Mouse (Mus musculus): Measurements from ENCODE around the gene Cotl1. TPM values are rescaled to one million over a fixed set of nuclear protein-coding genes. Genes with fewer than 3 reads are reported as not detected.

Cotl1 gene
- polyA plus RNA-seq (2012; ENCODE audit: insufficient read depth, low replicate concordance) = 413 and 593 TPM in 2 replicates

DNA sequence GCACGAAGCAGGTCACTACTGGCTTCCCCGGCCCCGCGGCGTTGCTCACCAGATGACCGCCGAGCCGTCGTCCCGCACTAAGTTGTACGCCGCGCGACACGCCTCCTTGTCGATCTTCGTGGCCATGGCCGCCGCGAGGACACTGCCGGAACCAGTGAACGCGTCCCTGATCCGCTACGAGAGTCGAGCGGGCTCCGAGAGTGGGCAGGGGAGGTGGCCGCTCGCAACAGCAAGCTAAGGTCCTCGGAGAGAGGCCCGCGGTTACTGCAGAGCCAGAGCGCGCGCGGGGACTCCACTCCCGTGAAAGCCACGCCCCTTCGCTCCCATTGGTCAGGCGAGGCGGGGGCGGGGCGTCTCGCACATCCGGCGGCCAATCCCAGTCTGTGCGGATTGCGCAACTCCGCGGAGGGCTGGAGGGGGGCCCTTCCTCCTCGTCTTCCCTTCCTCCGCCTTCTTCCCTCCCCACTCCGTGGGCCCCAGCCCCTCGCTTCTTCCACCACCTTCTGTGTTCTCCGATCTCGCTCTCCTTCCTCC is at the start of gene Cotl1:
Gene Cotl1, minus strand, starts transcription at position 270 of the 534 bp plus-strand sequence.
- Histone ChIP-seq H3K4me3 (replicated peaks) (peak within 1 kb of the TSS; percentile 99), H3K36me3 (replicated peaks; ENCODE audit: low read length) (peaks cover 20% of the 10 kb centered on the region), H3K27me3 (replicated peaks) (peaks cover 20% of the 10 kb centered on the region), H3K9me3 (no peaks in the 10 kb centered on the region), H3K4me1 (peaks cover 56% of the 10 kb centered on the region)
- no peak for TF ChIP-seq FLI1 (IDR thresholded peaks at IDR 0.05; ENCODE audit: low read length)
- no peak for TF ChIP-seq GATA1 (IDR thresholded peaks at IDR 0.05; ENCODE audit: borderline replicate concordance, low read length)

DNA sequence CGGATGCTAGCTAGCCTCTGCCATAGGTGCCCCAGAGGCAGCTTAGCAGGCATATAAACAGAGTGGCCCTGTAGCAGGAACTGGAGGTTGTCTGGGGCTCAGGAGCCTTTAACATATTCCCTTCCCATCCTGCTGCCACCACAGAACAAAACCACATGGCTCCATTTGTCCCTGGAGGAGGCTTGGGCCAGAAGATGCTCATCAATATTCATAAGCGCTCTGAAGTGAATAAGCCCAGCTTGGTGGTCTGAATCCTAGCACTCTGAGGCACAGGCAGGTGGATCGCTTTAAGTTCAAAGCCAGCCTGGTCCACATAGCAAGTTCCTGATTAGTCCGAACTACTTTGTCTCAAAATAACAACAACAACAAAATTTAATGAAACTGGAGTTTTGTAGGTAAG is 47.7 kb upstream of the Cotl1 start:
- no peak overlapping the region for H3K4me3 ChIP-seq (replicated peaks)
- H3K36me3 ChIP-seq (replicated peaks; ENCODE audit: low read length) = no peaks in the 10 kb centered on the region
- peaks cover 11% of the 10 kb centered on the region for H3K4me1 ChIP-seq
- H3K27me3 ChIP-seq (replicated peaks) = peaks cover 31% of the 10 kb centered on the region
- TF ChIP-seq FLI1 (IDR thresholded peaks at IDR 0.05; ENCODE audit: low read length) (no peak), GATA1 (IDR thresholded peaks at IDR 0.05; ENCODE audit: borderline replicate concordance, low read length) (no peak)
- no peaks in the 10 kb centered on the region; the same call in 1 of the 2 replicates for H3K9me3 ChIP-seq

DNA sequence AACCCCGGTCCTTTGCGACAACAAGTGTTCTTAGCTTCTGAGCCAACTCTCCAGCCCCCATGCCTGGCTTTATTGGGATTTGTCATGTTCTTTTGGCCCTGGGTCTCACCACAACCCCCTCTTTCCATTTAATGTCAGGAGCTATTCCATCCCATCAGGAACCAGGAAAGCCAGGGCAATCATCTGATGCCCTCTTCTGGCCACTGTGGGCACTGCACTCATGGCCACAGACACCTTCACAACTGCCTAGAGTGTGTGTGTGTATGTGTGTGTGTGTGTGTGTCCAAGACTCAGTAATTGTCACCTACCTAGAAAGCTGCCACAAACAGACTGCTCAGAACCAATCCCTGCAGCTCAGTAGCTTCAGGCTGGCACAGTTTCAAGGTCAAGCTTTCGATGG is 46.8 kb upstream of the Cotl1 start:
- H3K36me3 ChIP-seq (replicated peaks; ENCODE audit: low read length) = no peaks in the 10 kb centered on the region
- peaks cover 33% of the 10 kb centered on the region for H3K27me3 ChIP-seq (replicated peaks)
- peaks cover 11% of the 10 kb centered on the region for H3K4me1 ChIP-seq
- H3K9me3 ChIP-seq = no peaks in the 10 kb centered on the region; the same call in 1 of the 2 replicates
- no peak overlapping the region for H3K4me3 ChIP-seq (replicated peaks)
- no peak for TF ChIP-seq GATA1 (IDR thresholded peaks at IDR 0.05; ENCODE audit: borderline replicate concordance, low read length)
- TF ChIP-seq FLI1 (IDR thresholded peaks at IDR 0.05; ENCODE audit: low read length) = no peak

DNA sequence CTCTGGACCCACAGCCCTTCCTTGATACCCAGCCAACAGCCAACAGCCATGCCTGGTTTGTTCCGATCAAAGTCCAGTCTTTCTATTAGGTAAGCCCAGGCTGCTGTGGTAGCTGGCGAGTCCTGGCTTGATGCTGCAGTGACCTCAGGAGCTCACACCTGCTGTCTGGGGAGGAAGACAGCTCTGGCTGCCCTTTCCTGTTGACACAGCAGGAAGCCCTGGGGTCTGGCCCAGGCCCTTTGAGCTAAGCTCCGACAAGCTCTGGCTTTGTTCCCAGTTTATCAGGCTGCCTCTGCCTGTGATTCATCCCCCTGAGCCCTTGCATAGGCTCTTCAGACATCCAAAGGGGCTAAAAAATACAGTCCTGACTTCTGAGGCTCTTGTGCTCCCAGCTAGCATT is 45.3 kb upstream of the Cotl1 start:
- Histone ChIP-seq H3K4me1 (peaks cover 11% of the 10 kb centered on the region), H3K27me3 (replicated peaks) (peaks cover 43% of the 10 kb centered on the region), H3K36me3 (replicated peaks; ENCODE audit: low read length) (no peaks in the 10 kb centered on the region), H3K9me3 (no peaks in the 10 kb centered on the region; the same call in 1 of the 2 replicates), H3K4me3 (replicated peaks) (no peak overlapping the region)
- no peak for TF ChIP-seq FLI1 (IDR thresholded peaks at IDR 0.05; ENCODE audit: low read length)
- TF ChIP-seq GATA1 (IDR thresholded peaks at IDR 0.05; ENCODE audit: borderline replicate concordance, low read length) = no peak

DNA sequence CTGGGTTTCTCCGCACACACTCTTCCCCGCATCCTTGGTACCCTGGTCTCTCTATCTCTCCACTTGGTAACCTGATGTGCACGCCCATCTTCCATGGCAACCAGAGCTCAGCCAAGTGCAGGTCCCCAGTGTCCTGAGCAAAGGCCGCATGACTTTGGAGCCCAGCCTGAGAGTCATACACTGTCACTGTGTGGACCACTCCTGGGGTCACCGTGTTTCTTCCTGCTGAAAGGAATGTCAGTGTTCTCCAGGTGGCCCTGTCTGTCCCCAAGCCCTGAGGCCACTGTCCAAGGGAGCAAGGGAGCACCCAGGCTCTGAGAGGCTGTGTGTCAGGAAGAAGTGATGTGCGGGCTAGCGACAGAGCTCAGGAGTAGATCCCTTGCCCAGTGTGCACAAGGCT is 42.9 kb upstream of the Cotl1 start:
- H3K4me3 ChIP-seq (replicated peaks) = no peak overlapping the region
- H3K9me3 ChIP-seq = no peaks in the 10 kb centered on the region; the same call in 1 of the 2 replicates
- no peaks in the 10 kb centered on the region for H3K36me3 ChIP-seq (replicated peaks; ENCODE audit: low read length)
- peaks cover 11% of the 10 kb centered on the region for H3K4me1 ChIP-seq
- TF ChIP-seq GATA1 (IDR thresholded peaks at IDR 0.05; ENCODE audit: borderline replicate concordance, low read length) (no peak), FLI1 (IDR thresholded peaks at IDR 0.05; ENCODE audit: low read length) (no peak)
- peaks cover 56% of the 10 kb centered on the region for H3K27me3 ChIP-seq (replicated peaks)

DNA sequence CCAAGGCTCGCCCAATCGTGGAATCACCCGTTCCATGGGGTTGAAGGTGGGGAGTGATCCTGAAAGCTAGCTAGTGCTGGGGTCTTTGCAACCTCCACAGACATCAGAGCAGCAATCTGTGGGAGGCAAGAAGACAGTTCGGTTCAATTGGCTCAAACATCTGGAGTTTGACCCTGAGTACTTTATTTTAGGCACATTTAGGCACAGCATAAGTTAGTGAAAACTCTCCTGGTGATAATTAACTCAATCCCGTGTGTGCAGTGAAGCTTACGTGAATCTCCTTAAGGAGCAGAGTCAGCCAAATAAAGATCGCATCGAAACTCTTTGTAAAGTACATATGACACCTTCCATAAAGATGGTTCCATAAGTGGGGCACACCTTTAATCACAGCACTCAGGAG is 41.6 kb upstream of the Cotl1 start:
- no peak overlapping the region for H3K4me3 ChIP-seq (replicated peaks)
- peaks cover 55% of the 10 kb centered on the region for H3K27me3 ChIP-seq (replicated peaks)
- H3K4me1 ChIP-seq = peaks cover 11% of the 10 kb centered on the region
- no peak for TF ChIP-seq FLI1 (IDR thresholded peaks at IDR 0.05; ENCODE audit: low read length)
- no peak for TF ChIP-seq GATA1 (IDR thresholded peaks at IDR 0.05; ENCODE audit: borderline replicate concordance, low read length)
- H3K36me3 ChIP-seq (replicated peaks; ENCODE audit: low read length) = peaks cover 7% of the 10 kb centered on the region
- no peaks in the 10 kb centered on the region for H3K9me3 ChIP-seq

DNA sequence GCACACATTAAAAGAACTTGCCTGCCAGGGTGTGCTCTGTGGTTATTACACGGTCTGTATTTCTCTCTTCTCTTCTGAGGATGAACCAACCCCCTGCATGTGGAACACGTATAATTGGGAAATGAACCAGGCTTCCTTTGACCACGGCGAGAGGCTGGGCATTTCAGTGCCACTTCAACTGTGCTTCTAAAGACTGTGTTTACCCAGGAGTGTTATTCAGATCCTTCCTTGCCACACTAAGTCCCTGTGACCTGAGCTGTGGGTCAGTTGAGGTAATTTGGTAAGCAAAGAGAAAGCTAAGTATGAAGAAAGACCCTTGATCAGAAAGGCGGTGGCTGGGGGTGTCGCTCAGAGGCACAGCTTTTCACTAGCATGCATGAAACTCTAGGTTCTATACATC is 41.0 kb upstream of the Cotl1 start:
- H3K9me3 ChIP-seq = no peaks in the 10 kb centered on the region
- H3K27me3 ChIP-seq (replicated peaks) = peaks cover 55% of the 10 kb centered on the region
- TF ChIP-seq FLI1 (IDR thresholded peaks at IDR 0.05; ENCODE audit: low read length) (no peak), GATA1 (IDR thresholded peaks at IDR 0.05; ENCODE audit: borderline replicate concordance, low read length) (no peak)
- peaks cover 12% of the 10 kb centered on the region for H3K36me3 ChIP-seq (replicated peaks; ENCODE audit: low read length)
- no peak overlapping the region for H3K4me3 ChIP-seq (replicated peaks)
- peaks cover 13% of the 10 kb centered on the region for H3K4me1 ChIP-seq

DNA sequence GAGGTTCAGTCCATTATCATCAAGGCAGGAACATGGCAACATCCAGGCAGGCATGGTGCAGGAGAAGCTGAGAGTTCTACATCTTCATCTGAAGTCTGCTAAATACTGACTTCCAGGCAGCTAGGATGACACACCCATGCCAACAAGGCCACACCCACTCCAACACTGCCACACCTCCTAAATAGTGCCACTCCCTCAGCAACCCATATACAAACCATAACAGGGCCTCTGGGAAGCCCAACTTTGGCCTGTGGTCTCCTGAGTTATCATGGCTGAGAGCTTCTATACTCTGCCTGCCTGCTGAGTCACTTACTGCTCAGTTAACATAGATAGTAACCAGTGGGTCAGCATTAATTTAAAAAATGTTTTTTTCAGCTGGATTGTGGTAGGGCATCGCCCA is 32.8 kb upstream of the Cotl1 start:
- peak overlapping the region; percentile 54 for H3K4me3 ChIP-seq (replicated peaks)
- peaks cover 13% of the 10 kb centered on the region for H3K4me1 ChIP-seq
- H3K36me3 ChIP-seq (replicated peaks; ENCODE audit: low read length) = peaks cover 68% of the 10 kb centered on the region
- TF ChIP-seq FLI1 (IDR thresholded peaks at IDR 0.05; ENCODE audit: low read length) (no peak), GATA1 (IDR thresholded peaks at IDR 0.05; ENCODE audit: borderline replicate concordance, low read length) (no peak)
- peaks cover 9% of the 10 kb centered on the region for H3K27me3 ChIP-seq (replicated peaks)
- peaks cover 15% of the 10 kb centered on the region for H3K9me3 ChIP-seq

DNA sequence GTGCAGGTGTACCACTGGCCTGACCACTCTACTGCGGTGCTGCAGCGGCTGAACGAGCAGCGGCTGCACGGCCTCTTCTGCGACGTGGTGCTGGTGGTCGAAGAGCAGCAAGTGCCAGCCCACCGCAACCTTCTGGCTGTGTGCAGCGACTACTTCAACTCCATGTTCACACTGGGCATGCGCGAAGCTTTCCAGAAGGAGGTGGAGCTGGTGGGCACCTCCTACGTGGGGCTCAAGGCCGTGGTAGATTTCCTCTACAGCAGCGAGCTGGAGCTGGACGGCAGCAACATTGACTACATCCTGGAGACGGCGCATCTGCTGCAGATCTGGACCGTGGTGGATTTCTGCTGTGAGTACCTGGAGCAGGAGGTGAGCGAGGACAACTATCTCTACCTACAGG is 29.3 kb upstream of the Cotl1 start:
- Histone ChIP-seq H3K27me3 (replicated peaks) (peaks cover 6% of the 10 kb centered on the region), H3K9me3 (peaks cover 15% of the 10 kb centered on the region), H3K36me3 (replicated peaks; ENCODE audit: low read length) (peaks cover 67% of the 10 kb centered on the region), H3K4me3 (replicated peaks) (no peak overlapping the region), H3K4me1 (peaks cover 21% of the 10 kb centered on the region)
- TF ChIP-seq FLI1 (IDR thresholded peaks at IDR 0.05; ENCODE audit: low read length) = no peak

DNA sequence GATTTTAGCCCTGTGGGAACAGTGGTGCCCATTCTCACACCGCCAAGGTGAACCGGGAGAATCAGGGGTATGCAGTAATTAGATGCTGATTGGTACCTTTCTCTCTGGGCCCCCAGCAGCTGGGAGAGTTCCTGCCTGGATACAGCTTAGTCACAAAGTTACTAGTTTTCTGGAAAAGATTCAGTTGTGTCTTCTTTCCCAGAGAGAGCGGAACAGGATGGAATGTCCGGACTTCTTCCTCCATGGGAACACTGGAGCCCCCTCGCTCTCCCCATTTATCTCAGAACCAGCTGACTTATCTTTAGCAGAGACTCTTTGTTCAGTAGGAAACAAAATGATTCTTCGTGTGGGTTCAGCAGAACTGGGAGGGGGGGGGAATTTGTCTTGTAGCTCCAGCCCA is 22.4 kb upstream of the Cotl1 start:
- Histone ChIP-seq H3K9me3 (no peaks in the 10 kb centered on the region), H3K36me3 (replicated peaks; ENCODE audit: low read length) (peaks cover 23% of the 10 kb centered on the region), H3K27me3 (replicated peaks) (peaks cover 34% of the 10 kb centered on the region), H3K4me1 (peaks cover 63% of the 10 kb centered on the region), H3K4me3 (replicated peaks) (peak overlapping the region; percentile 95)
- TF ChIP-seq FLI1 (IDR thresholded peaks at IDR 0.05; ENCODE audit: low read length) (no peak), GATA1 (IDR thresholded peaks at IDR 0.05; ENCODE audit: borderline replicate concordance, low read length) (no peak)

DNA sequence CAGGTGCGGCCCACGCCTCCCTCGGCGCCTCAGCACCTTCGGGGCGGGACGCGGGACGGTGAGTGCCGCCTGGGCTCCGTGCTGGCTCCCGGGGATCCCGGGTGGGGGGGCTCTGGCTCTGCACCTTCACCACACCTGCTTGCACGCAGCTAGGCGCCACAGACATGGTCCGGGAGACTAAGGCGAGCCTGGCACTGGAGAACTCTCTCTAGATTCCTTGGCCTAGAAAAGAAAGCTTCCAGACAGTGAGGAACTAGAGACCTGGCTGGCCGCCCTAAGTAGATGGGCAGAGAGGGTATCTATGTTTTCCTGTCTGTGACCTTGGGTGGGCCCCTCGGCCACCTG is 22.0 kb upstream of the Cotl1 start:
- Histone ChIP-seq H3K4me1 (peaks cover 66% of the 10 kb centered on the region), H3K9me3 (no peaks in the 10 kb centered on the region), H3K36me3 (replicated peaks; ENCODE audit: low read length) (peaks cover 20% of the 10 kb centered on the region), H3K27me3 (replicated peaks) (peaks cover 38% of the 10 kb centered on the region), H3K4me3 (replicated peaks) (peak overlapping the region; percentile 95)
- TF ChIP-seq GATA1 (IDR thresholded peaks at IDR 0.05; ENCODE audit: borderline replicate concordance, low read length) = no peak
- TF ChIP-seq FLI1 (IDR thresholded peaks at IDR 0.05; ENCODE audit: low read length) = no peak

Data from megakaryocyte, embryonic 14.5 days (primary cell).